Mouse (Mus musculus) liver, embryonic 16.5 days (tissue): ENCODE measurements around the gene Med18. TPM values are rescaled to one million over a fixed set of nuclear protein-coding genes. Genes with fewer than 3 reads are reported as not detected.
"Not testable (repeated sequence)": the region's sequence is repeated elsewhere in the genome, so short reads cannot be mapped to it uniquely, and the experiment has no call there.

Source experiments
- ATAC-seq: fragments of 200-750 bp; cut with Nextera tagmentation; 2 replicates; pipeline ENCODE4 v1.8.0; 2017; ENCODE audit warnings: low read depth, mild to moderate bottlenecking, moderate number of reproducible peaks, moderate library complexity
- H3K27ac ChIP-seq: fragments of 300-500 bp; sonication (generic); 2 replicates; pipeline ENCODE4 v1.5.1; 2014; ENCODE audit warnings: mild to moderate bottlenecking, low read length
- H3K27me3 ChIP-seq: fragments of 300-500 bp; sonication (generic); 2 replicates; pipeline ENCODE4 v1.6.1; 2014; ENCODE audit warnings: low read depth, low read length, mixed read lengths; ENCODE audit not compliant: control insufficient read depth, insufficient read depth
- H3K36me3 ChIP-seq: fragments of 300-500 bp; sonication (generic); 2 replicates; pipeline ENCODE4 v1.6.1; 2014; ENCODE audit warnings: mild to moderate bottlenecking; ENCODE audit not compliant: control insufficient read depth, insufficient read depth
- H3K4me1 ChIP-seq: fragments of 300-500 bp; sonication (generic); 2 replicates; pipeline ENCODE4 v1.6.1; 2014; ENCODE audit warnings: low read depth, low read length, mixed read lengths; ENCODE audit not compliant: control insufficient read depth
- H3K4me2 ChIP-seq: fragments of 300-500 bp; sonication (generic); 2 replicates; pipeline ENCODE4 v1.6.1; 2014; ENCODE audit warnings: low read depth, low read length, mixed read lengths
- H3K4me3 ChIP-seq: fragments of 300-500 bp; sonication (generic); 2 replicates; pipeline ENCODE4 v1.5.1; 2014; ENCODE audit warnings: low read depth, mild to moderate bottlenecking, low read length
- H3K9ac ChIP-seq: fragments of 300-500 bp; sonication (generic); 2 replicates; pipeline ENCODE4 v1.6.1; 2014; ENCODE audit warnings: low read depth, low read length
- H3K9me3 ChIP-seq: fragments of 300-500 bp; sonication (generic); replicated peaks from 2 replicates; pipeline ENCODE4 v1.6.1; 2016; ENCODE audit warnings: low read length; ENCODE audit not compliant: control insufficient read depth
- WGBS: fragments of 180-500 bp; shearing (Covaris S2); extraction: QIAGEN DNeasy Blood & Tissue Kit; methylation state at CpG from one replicate; pipeline ENCODE4 v1.1.7; 2014; ENCODE audit not compliant: insufficient replicate concordance; 5-methylcytosine and 5-hydroxymethylcytosine counted together
- polyA plus RNA-seq: library from polyadenylated mRNA; unstranded; fragments of >200 nt; fragmentation: Nextera tagmentation; extraction: Ambion mirVana; gene quantifications from 2 replicates; pipeline ENCODE4 v1.2.1, GENCODE M21; 2015

The Med18 gene
- polyA plus RNA-seq, 1 experiment from 2014 or later: 8.2 TPM

DNA sequence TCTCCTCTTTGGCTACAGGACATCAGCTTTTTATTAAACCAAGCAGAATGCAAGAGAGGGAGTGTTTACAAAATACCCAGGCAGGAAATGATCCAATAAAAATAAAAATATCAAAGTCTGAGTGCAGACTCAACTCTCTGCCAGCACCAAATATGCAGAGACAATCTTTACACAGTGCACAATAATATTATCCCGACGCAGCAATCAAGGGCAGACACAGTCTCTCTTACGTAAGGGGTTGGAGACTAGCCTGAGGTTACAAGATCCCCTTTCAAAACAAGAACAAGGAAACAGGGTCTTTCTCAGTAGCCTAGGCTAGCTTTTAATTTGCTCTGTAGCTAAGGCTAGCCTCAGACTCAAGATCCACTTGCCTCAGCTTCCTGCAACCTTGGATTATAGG lies 24.8 kb upstream of the Med18 start:
- WGBS: 67% methylated on average over 3 of the region's 3 CpGs
- no peak overlapping the region for H3K27ac ChIP-seq
- no peak for ATAC-seq
- no peaks in the 10 kb centered on the region for H3K27me3 ChIP-seq
- H3K4me1 ChIP-seq: peaks cover 6% of the 10 kb centered on the region
- no peaks in the 10 kb centered on the region; the same call in 1 of the 2 replicates for H3K36me3 ChIP-seq
- H3K4me2 ChIP-seq: no peak overlapping the region
- H3K9me3 ChIP-seq: no peaks in the 10 kb centered on the region
- H3K9ac ChIP-seq: no peak overlapping the region
- H3K4me3 ChIP-seq: no peak overlapping the region

- WGBS: 50% methylated on average over 5 of the region's 5 CpGs
- H3K9ac ChIP-seq: no peak overlapping the region
- no peak overlapping the region for H3K27ac ChIP-seq
- H3K27me3 ChIP-seq: no peaks in the 10 kb centered on the region
- H3K36me3 ChIP-seq: no peaks in the 10 kb centered on the region
- H3K4me1 ChIP-seq: peaks cover 2% of the 10 kb centered on the region; the same call in 1 of the 2 replicates
- no peaks in the 10 kb centered on the region for H3K9me3 ChIP-seq
- no peak overlapping the region for H3K4me2 ChIP-seq
- H3K4me3 ChIP-seq: no peak overlapping the region
- ATAC-seq: peak; percentile 55; the same call in 1 of the 2 replicates
Observed at GRCm38 (mm10) chr4:132484820-132485219, 21.1 kb upstream of the Med18 start.

DNA sequence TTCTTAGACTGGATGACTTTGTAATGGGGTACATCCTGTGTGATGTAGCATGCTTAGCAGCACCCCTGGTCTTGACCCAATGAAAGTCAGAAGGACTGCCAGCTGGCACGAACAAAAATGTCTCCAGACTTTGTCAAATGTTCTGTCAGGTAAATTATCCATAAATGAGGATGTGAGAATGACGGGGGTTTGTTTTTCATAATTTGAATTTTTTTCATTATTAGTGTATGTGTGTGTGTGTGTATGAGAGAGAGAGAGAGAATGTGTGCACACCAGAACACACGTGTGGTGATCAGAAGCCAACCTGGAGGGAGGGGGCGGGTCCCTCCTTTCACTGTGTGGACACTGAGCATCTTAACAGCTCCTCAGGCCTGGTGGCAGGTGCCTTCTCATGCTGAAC lies 20.5 kb upstream of the Med18 start:
- no peak for ATAC-seq
- Histone ChIP-seq H3K9ac (no peak overlapping the region), H3K27ac (no peak overlapping the region), H3K36me3 (no peaks in the 10 kb centered on the region), H3K4me3 (no peak overlapping the region), H3K9me3 (no peaks in the 10 kb centered on the region), H3K4me1 (peaks cover 2% of the 10 kb centered on the region; the same call in 1 of the 2 replicates), H3K4me2 (no peak overlapping the region), H3K27me3 (no peaks in the 10 kb centered on the region)
- 60% methylated on average over 4 of the region's 4 CpGs for WGBS

- no peak overlapping the region for H3K4me2 ChIP-seq
- H3K9me3 ChIP-seq: no peaks in the 10 kb centered on the region
- no peaks in the 10 kb centered on the region for H3K36me3 ChIP-seq
- ATAC-seq: peak; percentile 61
- no peaks in the 10 kb centered on the region for H3K27me3 ChIP-seq
- H3K4me3 ChIP-seq: no peak overlapping the region
- no peak overlapping the region for H3K9ac ChIP-seq
- 61% methylated on average over 13 of the region's 13 CpGs for WGBS
- peaks cover 2% of the 10 kb centered on the region; the same call in 1 of the 2 replicates for H3K4me1 ChIP-seq
- H3K27ac ChIP-seq: peak overlapping the region; percentile 56
Observed at GRCm38 (mm10) chr4:132482956-132483608, 19.4 kb upstream of the Med18 start.

DNA sequence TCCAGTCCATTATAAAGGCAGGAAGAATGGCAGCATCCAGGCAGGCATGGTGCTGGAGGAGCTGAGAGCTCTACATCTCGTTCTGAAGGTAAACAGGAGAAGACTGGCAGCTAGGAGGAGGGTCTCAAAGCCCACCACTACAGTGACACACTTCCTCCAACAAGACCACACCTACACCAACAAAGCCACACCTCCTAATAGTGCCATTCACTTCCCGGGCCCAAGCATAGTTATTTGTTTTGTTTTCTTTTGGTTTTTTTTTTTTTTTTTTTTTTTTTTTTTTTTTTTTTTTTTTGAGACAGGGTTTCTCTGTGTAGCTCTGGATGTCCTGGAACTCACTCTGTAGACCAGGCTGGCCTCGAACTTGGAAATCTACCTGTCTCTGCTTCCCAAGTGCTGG lies 18.4 kb upstream of the Med18 start:
- H3K9ac ChIP-seq, ATAC-seq, H3K4me1 ChIP-seq, H3K27me3 ChIP-seq, H3K9me3 ChIP-seq, H3K4me2 ChIP-seq, H3K4me3 ChIP-seq, H3K27ac ChIP-seq, H3K36me3 ChIP-seq: not testable (repeated sequence)
- 60% methylated on average over 3 of the region's 3 CpGs for WGBS

DNA sequence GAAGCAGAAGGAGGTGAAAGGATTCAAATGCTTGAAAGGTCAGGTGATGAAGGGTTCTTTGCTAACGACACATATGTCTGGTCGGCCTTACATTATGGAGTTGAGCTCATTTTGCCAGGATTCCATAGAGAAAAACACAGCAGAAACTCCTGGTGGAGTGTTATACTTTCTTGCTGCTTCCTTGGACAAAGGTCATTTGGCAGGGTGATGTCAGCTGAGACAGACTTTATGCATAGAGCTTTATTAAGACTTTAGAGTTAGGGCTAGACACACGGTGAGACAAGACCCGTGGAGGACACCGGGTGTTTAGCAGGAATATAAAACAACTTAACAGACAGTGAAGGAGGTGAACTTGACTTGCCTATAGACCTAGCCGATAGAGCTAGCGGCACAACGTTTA lies 14.1 kb upstream of the Med18 start:
- no peak overlapping the region for H3K27ac ChIP-seq
- WGBS: 80% methylated on average over 8 of the region's 8 CpGs
- H3K4me3 ChIP-seq: no peak overlapping the region
- H3K4me2 ChIP-seq: no peak overlapping the region
- no peaks in the 10 kb centered on the region for H3K9me3 ChIP-seq
- ATAC-seq: no peak
- peaks cover 9% of the 10 kb centered on the region for H3K4me1 ChIP-seq
- H3K9ac ChIP-seq: no peak overlapping the region
- H3K27me3 ChIP-seq: no peaks in the 10 kb centered on the region
- no peaks in the 10 kb centered on the region for H3K36me3 ChIP-seq

GRCm38 (mm10) chr4:132475895-132476878 lies 12.5 kb upstream of the Med18 start:
- no peaks in the 10 kb centered on the region for H3K36me3 ChIP-seq
- H3K9ac ChIP-seq: no peak overlapping the region
- no peak overlapping the region for H3K27ac ChIP-seq
- H3K4me3 ChIP-seq: no peak overlapping the region
- ATAC-seq: no peak
- H3K27me3 ChIP-seq: no peaks in the 10 kb centered on the region
- H3K9me3 ChIP-seq: no peaks in the 10 kb centered on the region
- H3K4me1 ChIP-seq: peaks cover 9% of the 10 kb centered on the region
- WGBS: 57% methylated on average over 13 of the region's 13 CpGs
- no peak overlapping the region for H3K4me2 ChIP-seq

DNA sequence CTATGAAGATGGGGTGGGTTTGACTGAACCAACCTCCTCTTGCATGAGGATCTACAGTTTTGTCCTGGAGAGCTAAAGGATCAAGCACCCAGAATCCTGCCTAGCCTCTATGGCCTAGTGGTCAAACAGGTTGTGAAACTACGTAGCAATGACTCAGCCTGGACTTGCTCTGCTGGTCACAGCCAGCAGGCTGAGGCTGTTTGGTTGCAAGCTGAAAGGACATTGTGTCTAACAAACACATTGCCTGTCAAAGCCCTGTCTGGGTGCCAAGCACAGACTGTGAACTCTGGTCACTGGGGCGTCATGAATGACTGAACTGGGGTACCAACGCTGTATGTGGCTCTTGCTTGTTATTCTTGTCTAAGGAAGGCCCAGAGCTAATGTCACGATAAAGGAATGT lies 10.9 kb upstream of the Med18 start:
- WGBS: 74% methylated on average over 4 of the region's 4 CpGs
- H3K4me1 ChIP-seq: peaks cover 7% of the 10 kb centered on the region
- H3K4me2 ChIP-seq: no peak overlapping the region
- no peaks in the 10 kb centered on the region for H3K9me3 ChIP-seq
- H3K27me3 ChIP-seq: no peaks in the 10 kb centered on the region
- no peak overlapping the region for H3K9ac ChIP-seq
- peak overlapping the region; percentile 53 for H3K27ac ChIP-seq
- ATAC-seq: peak; percentile 73
- no peaks in the 10 kb centered on the region for H3K36me3 ChIP-seq
- H3K4me3 ChIP-seq: no peak overlapping the region

GRCm38 (mm10) chr4:132473411-132473810 lies 9.7 kb upstream of the Med18 start:
- Histone ChIP-seq H3K9me3 (no peaks in the 10 kb centered on the region), H3K4me3 (no peak overlapping the region), H3K27ac (no peak overlapping the region), H3K4me2 (no peak overlapping the region), H3K4me1 (peaks cover 11% of the 10 kb centered on the region), H3K36me3 (no peaks in the 10 kb centered on the region), H3K9ac (no peak overlapping the region), H3K27me3 (no peaks in the 10 kb centered on the region)
- ATAC-seq: no peak
- 42% methylated on average over 9 of the region's 9 CpGs for WGBS
